Mouse (Mus musculus) adrenal gland, postnatal 25 days (tissue): ENCODE results near the gene Foxi3. TPM values are rescaled to one million over a fixed set of nuclear protein-coding genes. Genes with fewer than 3 reads are reported as not detected.

Source experiments
- DNase-seq: peaks from one replicate; pipeline ENCODE4 v3.0.0; 2021; ENCODE audit warnings: mixed read lengths
- long read RNA-seq: library from polyadenylated mRNA; stranded (forward); transcript quantifications from one replicate; pipeline ENCODE4 v2.0.0, GENCODE M21; 2021
- total RNA-seq: library from RNA; stranded (reverse); gene quantifications from 2 replicates; pipeline ENCODE4 v1.2.3, GENCODE M21; 2021

Foxi3 gene
- total RNA-seq: not detected in 2 replicates
- long read RNA-seq: 0 reads

DNA sequence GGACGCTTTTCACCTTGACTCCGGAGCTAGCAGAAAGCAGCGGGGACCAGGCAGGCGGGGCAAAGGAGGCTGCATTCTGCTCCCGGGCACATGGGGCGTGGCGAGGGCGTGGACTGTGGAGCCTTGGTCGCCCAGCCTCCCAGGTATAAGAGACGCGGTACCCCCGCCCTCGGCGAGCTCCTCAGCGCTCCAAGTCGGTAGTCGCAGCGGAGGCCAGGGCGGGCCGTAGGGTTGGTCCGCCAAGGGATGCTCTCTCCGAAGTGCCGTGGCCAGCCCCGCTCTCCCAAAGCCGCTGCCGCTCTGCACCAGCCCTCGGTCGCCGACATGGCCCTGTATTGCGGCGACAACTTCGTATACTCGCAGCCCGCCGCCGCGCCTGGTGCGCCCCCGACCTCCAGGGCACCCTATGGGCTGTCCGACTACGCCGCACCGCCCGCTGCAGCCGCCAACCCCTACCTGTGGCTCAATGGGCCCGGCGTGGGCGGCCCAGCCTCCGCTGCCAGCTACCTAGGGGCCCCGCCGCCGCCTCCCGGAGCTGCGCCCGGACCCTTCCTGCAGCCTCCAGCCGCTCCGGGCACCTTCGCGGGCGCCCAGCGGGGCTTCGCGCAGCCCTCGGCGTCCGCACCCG is at the start of gene Foxi3:
Gene Foxi3, plus strand, starts transcription at position 247 of the 628 bp plus-strand sequence.
- DNase-seq: peak; percentile 15

GRCm38 (mm10) chr6:70909572-70909971 is 46.8 kb upstream of the Foxi3 start:
- no peak for DNase-seq

DNA sequence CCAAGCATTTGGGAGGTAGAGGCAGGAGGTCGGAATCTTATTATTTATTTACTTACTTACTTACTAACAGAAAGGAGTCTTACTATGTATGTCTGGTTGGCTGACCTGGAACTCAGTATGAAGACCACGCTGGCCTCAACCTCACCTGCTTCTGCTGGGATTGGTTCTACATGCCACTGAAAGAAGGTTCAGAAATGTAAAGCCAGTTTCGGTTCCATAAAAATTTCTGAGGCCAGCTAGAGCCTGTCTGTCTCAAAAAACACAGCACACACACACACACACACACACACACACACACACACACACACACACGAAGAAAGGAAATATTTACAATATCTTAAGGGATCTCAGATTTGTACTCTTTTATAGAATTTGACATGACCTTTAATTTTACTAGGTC is 46.0 kb upstream of the Foxi3 start:
- DNase-seq: no peak

GRCm38 (mm10) chr6:70911668-70912395 is 44.5 kb upstream of the Foxi3 start:
- DNase-seq: peak; percentile 10

DNA sequence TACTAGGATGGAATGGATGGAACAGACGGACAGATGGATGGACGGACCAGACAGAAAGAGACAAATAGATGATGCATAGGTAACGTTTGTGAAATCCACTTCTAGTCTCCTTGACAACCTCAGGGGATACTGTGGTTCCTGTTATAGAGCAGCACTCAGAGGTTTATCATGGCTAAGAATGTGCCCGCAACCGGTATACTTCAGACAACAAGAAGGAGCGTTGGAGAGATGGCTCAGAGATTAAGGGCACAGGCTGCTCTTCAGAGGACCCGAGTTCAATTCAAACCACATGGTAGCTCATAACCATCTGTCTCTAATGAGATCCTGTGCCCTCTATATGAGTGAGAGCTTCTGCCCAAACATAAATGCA is 44.0 kb upstream of the Foxi3 start:
- no peak for DNase-seq

- DNase-seq: no peak
Measured at GRCm38 (mm10) chr6:70918827-70919226, 37.5 kb upstream of the Foxi3 start, which contains the start of gene Tex37. Gene Tex37, minus strand, starts transcription at chr6:70918927.

- peak; percentile 39 for DNase-seq
Measured at GRCm38 (mm10) chr6:70921274-70922074, 34.9 kb upstream of the Foxi3 start.

DNA sequence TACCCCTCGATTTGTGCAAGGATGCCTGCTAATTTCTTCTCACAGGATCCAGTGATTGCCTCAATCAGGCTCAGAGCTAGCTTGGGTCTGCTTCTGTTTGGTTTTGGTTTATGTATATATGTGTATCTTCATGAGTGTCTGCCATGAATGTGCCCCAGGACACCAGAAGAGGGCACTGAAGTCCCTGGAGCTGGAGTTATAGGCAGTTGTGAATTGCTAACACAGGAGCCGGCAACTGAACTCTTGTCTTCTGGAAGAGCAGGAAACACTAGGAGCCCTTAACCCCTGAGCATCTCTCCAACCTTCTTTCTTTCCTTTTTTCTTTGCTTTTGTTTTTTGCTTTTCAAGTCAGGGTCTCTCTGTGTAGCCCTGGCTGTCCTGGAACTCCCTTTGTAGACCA is 24.5 kb upstream of the Foxi3 start:
- no peak for DNase-seq

DNA sequence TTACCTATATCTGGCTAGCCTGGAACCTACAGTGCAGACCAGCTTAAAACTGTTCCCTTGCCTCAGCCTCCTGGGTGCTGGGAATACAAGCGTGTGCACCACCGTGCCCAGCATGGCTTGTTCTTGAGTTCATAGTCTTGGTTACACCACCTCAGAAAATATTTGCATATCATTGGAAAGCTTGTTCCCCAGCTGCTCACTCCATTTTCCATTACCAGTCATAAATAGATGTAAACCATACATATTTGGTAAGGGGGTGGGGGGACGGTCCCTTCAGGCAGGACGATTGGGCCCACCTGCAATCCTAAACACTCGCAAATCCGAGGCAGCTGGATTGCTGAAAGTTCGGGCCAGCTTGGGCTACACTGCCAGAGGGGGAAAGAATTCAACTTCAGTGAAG is 3.1 kb upstream of the Foxi3 start:
- DNase-seq: no peak

DNA sequence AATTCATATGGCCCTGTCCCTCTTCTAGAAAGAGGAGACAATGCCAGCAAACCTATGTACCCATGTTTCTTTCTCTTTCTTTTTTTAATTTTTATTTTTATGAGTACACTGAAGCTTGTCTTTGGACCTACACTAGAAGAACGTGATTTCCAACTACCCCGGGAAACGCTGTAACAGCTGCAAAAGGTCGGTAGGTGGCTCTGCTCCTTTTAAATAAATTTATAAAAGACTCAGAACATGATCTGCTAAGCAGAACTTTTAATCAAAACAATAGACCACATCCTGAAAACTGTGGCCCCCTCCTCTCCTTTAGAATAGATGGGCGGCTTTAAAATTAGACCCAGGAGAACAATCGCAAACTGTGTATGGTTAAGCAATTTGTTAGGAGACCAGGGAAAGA is 2.3 kb upstream of the Foxi3 start:
- no peak for DNase-seq

DNA sequence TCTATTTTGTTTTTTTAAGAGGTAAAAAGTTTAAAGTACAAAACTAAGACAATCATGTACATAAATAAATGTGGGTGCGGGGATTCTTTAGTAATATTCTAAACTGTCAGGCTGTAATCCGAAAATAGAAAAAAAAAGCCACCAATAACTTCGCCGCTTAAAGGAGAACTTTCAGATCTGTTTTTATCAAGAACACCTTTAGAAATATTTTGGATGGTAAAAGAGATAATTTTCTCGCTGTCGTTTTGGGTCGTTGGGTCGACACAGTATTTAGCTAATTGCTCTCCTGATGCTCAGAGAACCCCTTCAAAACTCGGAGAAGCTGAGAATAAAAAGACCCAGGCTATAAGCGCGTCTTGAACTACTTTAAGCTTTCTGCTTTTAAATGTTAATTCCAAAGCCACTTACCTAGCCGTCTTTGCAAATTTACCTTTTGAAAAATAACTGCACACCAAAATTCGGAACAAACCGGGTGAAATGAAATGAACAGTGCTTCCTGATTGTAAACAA is 985 bp upstream of the Foxi3 start:
- DNase-seq: no peak

DNA sequence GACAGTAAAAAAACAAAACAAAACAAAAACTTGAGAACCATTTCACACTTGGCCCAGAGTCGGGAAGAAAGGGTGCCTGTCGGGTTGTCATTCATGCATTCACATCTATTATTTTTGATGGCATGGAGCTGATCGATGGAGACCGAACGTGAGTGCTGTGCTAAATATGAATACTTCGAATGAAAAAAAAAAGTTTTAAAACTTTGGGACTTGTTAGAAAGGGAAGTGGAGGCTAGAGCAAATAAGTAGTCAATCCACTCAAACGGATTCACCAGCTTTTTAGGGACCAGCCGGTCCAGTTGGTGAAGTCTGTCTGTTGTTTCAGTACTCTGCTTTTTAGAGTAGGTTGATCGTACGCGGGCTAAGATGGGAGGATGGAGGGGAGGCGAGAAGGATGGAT is 490 bp upstream of the Foxi3 start:
- DNase-seq: no peak

DNA sequence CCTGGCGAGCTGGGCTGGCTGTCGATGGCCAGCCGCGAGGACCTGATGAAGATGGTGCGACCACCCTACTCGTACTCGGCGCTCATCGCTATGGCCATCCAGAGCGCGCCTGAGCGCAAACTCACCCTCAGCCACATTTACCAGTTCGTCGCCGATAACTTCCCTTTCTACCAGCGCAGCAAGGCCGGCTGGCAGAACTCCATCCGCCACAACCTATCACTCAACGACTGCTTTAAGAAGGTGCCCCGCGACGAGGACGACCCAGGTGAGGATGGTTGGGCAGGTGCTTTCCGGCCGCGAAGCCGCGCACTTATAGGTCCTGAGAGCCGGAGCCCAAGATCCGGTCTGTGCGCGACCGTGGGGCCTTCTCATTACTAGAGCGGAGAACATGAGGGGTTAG is 605 bp downstream of the Foxi3 start:
- no peak for DNase-seq

DNA sequence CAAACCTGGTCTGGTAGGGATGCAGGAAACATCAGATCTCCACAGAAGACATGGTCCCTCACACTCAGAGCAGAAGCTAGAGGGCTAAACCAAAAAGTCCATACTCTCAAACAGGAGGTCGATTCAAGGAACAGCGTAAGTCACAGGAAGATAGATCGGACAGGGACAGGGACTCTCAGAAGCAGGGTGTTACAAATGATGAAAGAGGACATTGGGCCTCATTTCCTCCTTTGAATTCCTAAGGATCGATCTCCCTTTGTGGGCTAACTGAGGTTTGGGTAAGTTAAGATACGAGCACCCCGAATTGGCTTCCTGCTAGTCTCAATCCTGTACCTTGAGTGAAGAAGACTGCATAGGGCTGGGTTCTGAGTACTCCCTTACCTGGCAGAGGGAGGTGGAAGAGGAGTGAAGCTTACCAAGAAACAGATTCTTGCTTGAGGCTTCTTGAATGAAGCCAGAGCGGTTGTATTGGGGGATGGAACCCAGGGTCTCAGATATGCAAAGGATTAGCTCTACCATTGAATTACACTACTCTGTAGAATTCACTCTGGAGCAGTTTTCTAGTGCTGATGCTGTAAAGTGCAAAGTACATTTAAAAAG is 1.1 kb downstream of the Foxi3 start:
- DNase-seq: no peak

- DNase-seq: no peak
Measured at GRCm38 (mm10) chr6:70964116-70964830, 7.9 kb downstream of the Foxi3 start.

GRCm38 (mm10) chr6:70965694-70966093 is 9.4 kb downstream of the Foxi3 start:
- DNase-seq: no peak

- DNase-seq: no peak
Measured at GRCm38 (mm10) chr6:70967422-70967821, 11.1 kb downstream of the Foxi3 start.

DNA sequence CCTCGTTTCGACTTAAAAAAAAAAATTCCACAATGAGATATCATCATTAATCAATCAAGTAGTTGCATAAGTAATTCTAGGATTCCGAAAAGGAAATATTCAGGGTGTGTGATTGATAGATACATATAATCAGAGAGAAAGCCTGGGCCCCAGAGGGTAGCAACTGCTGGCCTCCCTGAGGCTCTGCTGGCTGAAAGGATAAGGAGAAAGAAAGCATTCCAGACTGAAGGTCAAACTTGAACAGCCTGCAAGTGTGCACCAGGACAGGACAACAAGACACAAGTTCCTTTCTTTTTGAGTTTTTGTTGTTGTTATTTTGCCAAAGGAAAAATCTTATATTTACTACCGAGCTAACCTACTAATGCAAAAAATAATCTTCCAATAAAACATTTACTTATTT is 12.0 kb downstream of the Foxi3 start:
- no peak for DNase-seq

DNA sequence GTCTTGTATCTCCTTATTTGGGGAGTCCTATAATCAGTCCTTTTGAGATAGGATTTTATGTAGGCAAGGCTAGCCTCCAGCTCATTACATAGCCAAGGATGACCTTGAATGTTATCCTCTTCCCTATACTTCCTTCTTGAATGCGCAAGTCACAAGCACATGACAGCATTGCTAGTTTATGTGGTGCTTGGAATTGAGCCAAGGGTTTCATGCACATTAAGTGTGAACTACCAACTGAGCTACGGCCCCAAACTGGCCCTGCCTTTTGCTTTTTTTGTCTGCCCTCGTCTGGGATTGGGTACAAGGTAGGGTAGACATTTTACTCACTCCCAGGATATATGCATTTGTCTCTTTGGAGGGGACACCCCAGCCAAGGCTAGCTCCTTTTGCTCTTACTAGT is 16.7 kb downstream of the Foxi3 start:
- no peak for DNase-seq

DNA sequence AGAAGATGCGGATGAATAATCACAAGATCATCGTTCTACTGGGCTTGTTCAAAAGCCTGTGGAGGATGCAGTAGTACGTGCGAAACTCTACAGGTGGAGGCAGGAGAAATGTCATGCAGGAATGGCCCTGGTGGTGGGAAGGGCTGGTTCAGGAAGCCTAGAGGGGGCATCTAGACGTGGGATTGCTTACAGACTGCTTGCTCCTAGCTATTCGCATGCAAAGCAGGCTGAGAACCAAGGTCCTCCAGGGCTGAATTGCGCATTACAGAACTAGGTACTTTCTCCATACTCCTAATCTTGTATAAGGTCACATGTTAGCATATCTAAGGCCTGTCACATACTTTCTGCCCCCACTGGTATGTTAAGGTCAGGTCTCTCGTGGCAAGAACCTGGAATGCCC is 24.7 kb downstream of the Foxi3 start:
- no peak for DNase-seq

- DNase-seq: no peak
Measured at GRCm38 (mm10) chr6:70982416-70982815, 26.1 kb downstream of the Foxi3 start.

DNA sequence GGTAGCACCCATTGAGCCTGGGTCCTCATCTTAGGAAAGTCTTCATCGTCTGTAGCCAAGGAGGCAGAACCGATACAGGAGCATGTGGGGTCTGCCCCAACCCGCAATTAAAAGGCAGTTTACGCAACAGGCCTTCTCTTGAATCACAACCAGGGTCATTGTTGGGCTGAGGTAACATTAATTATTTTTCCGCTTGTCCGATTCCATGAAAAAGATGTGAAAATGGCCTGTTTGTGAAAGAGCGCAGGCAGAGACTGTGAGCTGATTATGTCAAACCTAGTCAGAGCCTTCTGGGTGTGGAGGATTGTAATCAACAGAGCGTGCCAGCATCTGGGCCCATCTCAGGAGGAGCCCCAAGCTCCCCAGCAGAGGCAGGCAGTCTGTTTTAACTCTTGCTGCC is 30.4 kb downstream of the Foxi3 start:
- no peak for DNase-seq
